Mouse (Mus musculus): ENCODE measurements around the gene Pbld2. TPM values are rescaled to one million over a fixed set of nuclear protein-coding genes. Genes with fewer than 3 reads are reported as not detected.

The Pbld2 gene
- total and polyA plus RNA-seq, 3 experiments: 0.15 TPM; not detected in 1

DNA sequence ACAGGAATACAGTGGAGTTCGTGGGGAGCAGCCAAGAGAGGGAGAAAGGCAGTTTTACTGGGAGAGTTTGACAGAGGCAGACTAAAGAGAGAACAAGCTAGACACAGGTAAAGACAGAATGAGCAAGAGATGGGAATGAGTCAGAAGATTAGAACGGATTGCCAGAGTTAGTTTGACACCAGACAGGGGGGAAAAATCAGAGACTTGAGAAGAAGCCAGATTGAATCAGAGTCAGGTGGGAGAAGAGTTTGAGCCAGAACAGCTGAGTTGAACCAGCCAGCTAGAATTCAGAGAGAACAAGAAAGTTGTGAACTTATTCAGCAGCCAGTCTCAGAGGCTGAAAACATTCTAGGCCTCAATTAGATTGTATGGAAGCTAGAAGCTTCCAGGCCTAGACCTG is 35.7 kb downstream of the Pbld2 start, which contains the start of gene Pbld1:
Gene Pbld1 (plus strand): TSS at position 301 of the 400 bp plus-strand sequence.
- Histone ChIP-seq H3K27ac (ENCODE audit: control insufficient read depth, low read depth, low read length) (no peak within 1 kb of the TSS), H3K9ac (ENCODE audit: control insufficient read depth, low read depth, low read length, poor library complexity, severe bottlenecking) (no peak within 1 kb of the TSS), H3K36me3 (ENCODE audit: control insufficient read depth in 1 of 2, insufficient read depth in 2 of 2, low read length in 2 of 2) (no peaks in the 10 kb centered on the region), H3K27me3 (ENCODE audit: control insufficient read depth in 1 of 2, insufficient read depth in 2 of 2, low read length in 2 of 2) (no peaks in the 10 kb centered on the region; a peak in 2 of 4 replicates), H3K79me2 (ENCODE audit: control insufficient read depth, insufficient read depth, low read length, poor library complexity) (no peaks in the 10 kb centered on the region), H3K4me3 (ENCODE audit: control insufficient read depth in 1 of 2, insufficient read depth in 1 of 2, low read depth in 2 of 2, low read length in 2 of 2) (no peak within 1 kb of the TSS), H3K4me1 (ENCODE audit: control insufficient read depth in 1 of 2, insufficient read depth in 2 of 2, low read length in 2 of 2) (no peaks in the 10 kb centered on the region; a peak in 1 of 4 replicates), H3K9me3 (replicated peaks; ENCODE audit: insufficient read depth, low read length) (no peaks in the 10 kb centered on the region)
- no peak for DNase-seq (ENCODE audit: low read depth, low spot score)
- TF ChIP-seq ZNF384 (IDR thresholded peaks at IDR 0.05; ENCODE audit: low read depth, low read length): no peak
- TF ChIP-seq GATA1 (IDR thresholded peaks at IDR 0.05; ENCODE audit: low read depth, low read length): no peak
- TF ChIP-seq KAT2A (conservative IDR thresholded peaks at IDR 0.05; ENCODE audit: low read depth, low read length): no peak
- no peak for TF ChIP-seq TCF12 (IDR thresholded peaks at IDR 0.05; ENCODE audit: low read depth, low read length)
- no peak for TF ChIP-seq ELF1 (IDR thresholded peaks at IDR 0.05; ENCODE audit: low read depth, low read length)
- no peak for TF ChIP-seq MXI1 (IDR thresholded peaks at IDR 0.05; ENCODE audit: low read depth, low read length)
- TF ChIP-seq CTCF (IDR thresholded peaks at IDR 0.05 in 2 of 3, conservative IDR thresholded peaks at IDR 0.05 in 1 of 3; ENCODE audit: control insufficient read depth in 1 of 3, insufficient read depth in 1 of 3, low read depth in 2 of 3, low read length in 3 of 3, poor library complexity in 1 of 3, severe bottlenecking in 1 of 3): no peak

- Histone ChIP-seq H3K9me3 (replicated peaks; ENCODE audit: insufficient read depth, low read length) (no peaks in the 10 kb centered on the region), H3K36me3 (ENCODE audit: control insufficient read depth in 1 of 2, insufficient read depth in 2 of 2, low read length in 2 of 2) (no peaks in the 10 kb centered on the region), H3K9ac (ENCODE audit: control insufficient read depth, low read depth, low read length, poor library complexity, severe bottlenecking) (no peak overlapping the region), H3K79me2 (ENCODE audit: control insufficient read depth, insufficient read depth, low read length, poor library complexity) (no peaks in the 10 kb centered on the region), H3K27me3 (ENCODE audit: control insufficient read depth in 1 of 2, insufficient read depth in 2 of 2, low read length in 2 of 2) (no peaks in the 10 kb centered on the region; a peak in 2 of 4 replicates), H3K27ac (ENCODE audit: control insufficient read depth, low read depth, low read length) (no peak overlapping the region), H3K4me1 (ENCODE audit: control insufficient read depth in 1 of 2, insufficient read depth in 2 of 2, low read length in 2 of 2) (no peaks in the 10 kb centered on the region; a peak in 1 of 4 replicates), H3K4me3 (ENCODE audit: control insufficient read depth in 1 of 2, insufficient read depth in 1 of 2, low read depth in 2 of 2, low read length in 2 of 2) (no peak overlapping the region)
- TF ChIP-seq MAX (IDR thresholded peaks at IDR 0.05; ENCODE audit: low read length) (no peak), BHLHE40 (IDR thresholded peaks at IDR 0.05; ENCODE audit: borderline replicate concordance, low read depth, low read length) (peak; percentile 63; the same call in 1 of the 2 replicates), POLR2AphosphoS2 (IDR thresholded peaks at IDR 0.05; ENCODE audit: low read length) (no peak), USF1 (IDR thresholded peaks at IDR 0.05; ENCODE audit: low read depth, low read length) (peak; percentile 85), ETS1 (IDR thresholded peaks at IDR 0.05; ENCODE audit: low read depth, low read length) (no peak)
- DNase-seq (ENCODE audit: low read depth, low spot score): peak; percentile 28
Observed at GRCm38 (mm10) chr10:63060406-63060805, 36.3 kb downstream of the Pbld2 start.

DNA sequence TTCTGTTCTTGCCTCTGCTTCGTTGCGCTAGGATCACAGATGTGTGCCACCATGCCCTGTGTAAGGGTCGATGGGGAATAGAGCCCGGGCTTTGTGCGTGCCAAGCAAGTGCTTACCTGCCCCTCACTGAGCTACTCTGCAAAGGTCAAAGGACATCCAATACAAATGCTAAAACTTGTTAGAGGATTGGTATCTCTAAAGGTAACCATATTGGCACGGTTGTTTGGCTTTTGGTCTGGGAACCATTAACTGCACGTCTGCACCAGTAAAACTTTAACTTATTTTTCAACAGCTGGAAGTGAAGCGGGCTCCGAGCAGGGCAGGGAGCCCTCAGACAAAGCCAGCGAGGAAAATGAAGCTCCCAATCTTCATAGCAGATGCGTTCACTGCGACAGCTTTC is 37.2 kb downstream of the Pbld2 start:
- TF ChIP-seq NELFE (IDR thresholded peaks at IDR 0.05; ENCODE audit: low read depth, low read length) (no peak), POLR2A (IDR thresholded peaks at IDR 0.05; ENCODE audit: control insufficient read depth in 1 of 2, insufficient read depth in 1 of 2, low read depth in 1 of 2, low read length in 2 of 2, poor library complexity in 1 of 2) (no peak), TAL1 (IDR thresholded peaks at IDR 0.05; ENCODE audit: low read length) (no peak), ZKSCAN1 (IDR thresholded peaks at IDR 0.05; ENCODE audit: low read depth, low read length) (no peak), CTCF (IDR thresholded peaks at IDR 0.05 in 2 of 3, conservative IDR thresholded peaks at IDR 0.05 in 1 of 3; ENCODE audit: control insufficient read depth in 1 of 3, insufficient read depth in 1 of 3, low read depth in 2 of 3, low read length in 3 of 3, poor library complexity in 1 of 3, severe bottlenecking in 1 of 3) (no peak), ZC3H11A (IDR thresholded peaks at IDR 0.05; ENCODE audit: low read depth, low read length) (no peak), E2F4 (IDR thresholded peaks at IDR 0.05; ENCODE audit: borderline replicate concordance, low read depth, low read length) (no peak), JUND (IDR thresholded peaks at IDR 0.05; ENCODE audit: low read depth, low read length) (no peak), SMC3 (IDR thresholded peaks at IDR 0.05; ENCODE audit: low read depth, low read length) (no peak), ELF1 (IDR thresholded peaks at IDR 0.05; ENCODE audit: low read depth, low read length) (no peak), CHD2 (IDR thresholded peaks at IDR 0.05; ENCODE audit: low read length) (no peak), EP300 (IDR thresholded peaks at IDR 0.05; ENCODE audit: low read depth in 1 of 2, low read length in 2 of 2) (no peak), ZNF384 (IDR thresholded peaks at IDR 0.05; ENCODE audit: low read depth, low read length) (no peak), POLR2AphosphoS2 (IDR thresholded peaks at IDR 0.05; ENCODE audit: low read length) (no peak), MAFK (IDR thresholded peaks at IDR 0.05; ENCODE audit: borderline replicate concordance, low read depth, low read length) (no peak), POLR2AphosphoS5 (IDR thresholded peaks at IDR 0.05; ENCODE audit: borderline replicate concordance, low read depth, low read length) (no peak), MXI1 (IDR thresholded peaks at IDR 0.05; ENCODE audit: low read depth, low read length) (no peak)
- H3K36me3 ChIP-seq (ENCODE audit: control insufficient read depth in 1 of 2, insufficient read depth in 2 of 2, low read length in 2 of 2): no peaks in the 10 kb centered on the region
- no peaks in the 10 kb centered on the region; a peak in 1 of 4 replicates for H3K4me1 ChIP-seq (ENCODE audit: control insufficient read depth in 1 of 2, insufficient read depth in 2 of 2, low read length in 2 of 2)
- H3K79me2 ChIP-seq (ENCODE audit: control insufficient read depth, insufficient read depth, low read length, poor library complexity): no peaks in the 10 kb centered on the region
- no peak for DNase-seq (ENCODE audit: low read depth, low spot score)
- H3K9me3 ChIP-seq (replicated peaks; ENCODE audit: insufficient read depth, low read length): no peaks in the 10 kb centered on the region
- no peak overlapping the region for H3K4me3 ChIP-seq (ENCODE audit: control insufficient read depth in 1 of 2, insufficient read depth in 1 of 2, low read depth in 2 of 2, low read length in 2 of 2)
- H3K27ac ChIP-seq (ENCODE audit: control insufficient read depth, low read depth, low read length): no peak overlapping the region
- no peaks in the 10 kb centered on the region; a peak in 2 of 4 replicates for H3K27me3 ChIP-seq (ENCODE audit: control insufficient read depth in 1 of 2, insufficient read depth in 2 of 2, low read length in 2 of 2)
- no peak overlapping the region for H3K9ac ChIP-seq (ENCODE audit: control insufficient read depth, low read depth, low read length, poor library complexity, severe bottlenecking)

Measured in MEL (cell line).